Mouse (Mus musculus): ENCODE results near the gene Tbl1xr1. TPM values are rescaled to one million over a fixed set of nuclear protein-coding genes. Genes with fewer than 3 reads are reported as not detected.

Gene Tbl1xr1
- total and polyA plus RNA-seq, 2 experiments from 2014 or later, result 12.8 to 33.1 TPM

GRCm38 (mm10) chr3:22148306-22148932, 72.0 kb downstream of the Tbl1xr1 start:
- DNase-seq (ENCODE audit: low spot score), result no peak
- Histone ChIP-seq H3K9me3 (ENCODE audit: low read length) (no peaks in the 10 kb centered on the region), H3K4me3 (ENCODE audit: low read length) (no peak overlapping the region), H3K36me3 (ENCODE audit: insufficient read depth, low read length) (no peaks in the 10 kb centered on the region), H3K4me2 (ENCODE audit: low read depth, low read length) (no peak overlapping the region), H3K27ac (no peak overlapping the region), H3K4me1 (ENCODE audit: insufficient read depth, low read length) (no peaks in the 10 kb centered on the region), H3K27me3 (ENCODE audit: insufficient read depth, low read length) (no peaks in the 10 kb centered on the region), H3K9ac (replicated peaks; ENCODE audit: low read length) (no peak overlapping the region)
- no peak for ATAC-seq
- no peak for TF ChIP-seq CTCF (IDR thresholded peaks at IDR 0.05; ENCODE audit: low read depth)
- WGBS, result 83% methylated on average over 6 of the region's 6 CpGs

GRCm38 (mm10) chr3:22150872-22151530, 74.5 kb downstream of the Tbl1xr1 start:
- Histone ChIP-seq H3K27me3 (ENCODE audit: insufficient read depth, low read length) (no peaks in the 10 kb centered on the region), H3K9ac (replicated peaks; ENCODE audit: low read length) (no peak overlapping the region), H3K4me2 (ENCODE audit: low read depth, low read length) (no peak overlapping the region), H3K27ac (no peak overlapping the region), H3K4me1 (ENCODE audit: insufficient read depth, low read length) (no peaks in the 10 kb centered on the region), H3K9me3 (ENCODE audit: low read length) (no peaks in the 10 kb centered on the region), H3K36me3 (ENCODE audit: insufficient read depth, low read length) (no peaks in the 10 kb centered on the region), H3K4me3 (ENCODE audit: low read length) (no peak overlapping the region)
- DNase-seq (ENCODE audit: low spot score) (no peak), ATAC-seq (no peak)
- 94% methylated on average over 5 of the region's 5 CpGs for WGBS
- TF ChIP-seq CTCF (IDR thresholded peaks at IDR 0.05; ENCODE audit: low read depth), result no peak

- ATAC-seq, result no peak
- Histone ChIP-seq H3K9ac (replicated peaks; ENCODE audit: low read length) (no peak overlapping the region), H3K27me3 (ENCODE audit: insufficient read depth, low read length) (no peaks in the 10 kb centered on the region), H3K4me2 (ENCODE audit: low read depth, low read length) (no peak overlapping the region), H3K9me3 (ENCODE audit: low read length) (0 out of 2 replicates have a peak, but pooled peaks cover 2% of the 10 kb centered on the region), H3K4me1 (ENCODE audit: insufficient read depth, low read length) (no peaks in the 10 kb centered on the region), H3K4me3 (ENCODE audit: low read length) (no peak overlapping the region), H3K36me3 (ENCODE audit: insufficient read depth, low read length) (no peaks in the 10 kb centered on the region), H3K27ac (no peak overlapping the region)
- WGBS, result 98% methylated on average over 1 of the region's 1 CpGs
- no peak for DNase-seq (ENCODE audit: low spot score)
- no peak for TF ChIP-seq CTCF (IDR thresholded peaks at IDR 0.05; ENCODE audit: low read depth)
Measured at GRCm38 (mm10) chr3:22152773-22153172, 76.3 kb downstream of the Tbl1xr1 start.

GRCm38 (mm10) chr3:22154522-22154921, 78.1 kb downstream of the Tbl1xr1 start:
- no peaks in the 10 kb centered on the region for H3K36me3 ChIP-seq (ENCODE audit: insufficient read depth, low read length)

GRCm38 (mm10) chr3:22156397-22156796, 79.9 kb downstream of the Tbl1xr1 start:
- H3K9me3 ChIP-seq (ENCODE audit: low read length), result 0 out of 2 replicates have a peak, but pooled peaks cover 2% of the 10 kb centered on the region
- WGBS, result 73% methylated on average over 2 of the region's 2 CpGs
- H3K27ac ChIP-seq, result no peak overlapping the region
- no peak for TF ChIP-seq CTCF (IDR thresholded peaks at IDR 0.05; ENCODE audit: low read depth)
- no peaks in the 10 kb centered on the region for H3K36me3 ChIP-seq (ENCODE audit: insufficient read depth, low read length)
- DNase-seq (ENCODE audit: low spot score), result no peak
- H3K4me1 ChIP-seq (ENCODE audit: insufficient read depth, low read length), result no peaks in the 10 kb centered on the region
- no peak for ATAC-seq
- no peaks in the 10 kb centered on the region for H3K27me3 ChIP-seq (ENCODE audit: insufficient read depth, low read length)
- no peak overlapping the region for H3K4me2 ChIP-seq (ENCODE audit: low read depth, low read length)
- H3K4me3 ChIP-seq (ENCODE audit: low read length), result no peak overlapping the region
- H3K9ac ChIP-seq (replicated peaks; ENCODE audit: low read length), result no peak overlapping the region

More at GRCm38 (mm10) chr3:22154522-22154921, 78.1 kb downstream of the Tbl1xr1 start:
- H3K9ac ChIP-seq (replicated peaks; ENCODE audit: low read length), result no peak overlapping the region
- H3K27ac ChIP-seq, result no peak overlapping the region
- no peaks in the 10 kb centered on the region for H3K4me1 ChIP-seq (ENCODE audit: insufficient read depth, low read length)
- ATAC-seq (no peak), DNase-seq (ENCODE audit: low spot score) (no peak)
- H3K4me2 ChIP-seq (ENCODE audit: low read depth, low read length), result no peak overlapping the region
- WGBS, result 95% methylated on average over 3 of the region's 3 CpGs
- no peaks in the 10 kb centered on the region for H3K27me3 ChIP-seq (ENCODE audit: insufficient read depth, low read length)
- 0 out of 2 replicates have a peak, but pooled peaks cover 2% of the 10 kb centered on the region for H3K9me3 ChIP-seq (ENCODE audit: low read length)
- no peak for TF ChIP-seq CTCF (IDR thresholded peaks at IDR 0.05; ENCODE audit: low read depth)
- H3K4me3 ChIP-seq (ENCODE audit: low read length), result no peak overlapping the region

- DNase-seq (ENCODE audit: low spot score) (no peak), ATAC-seq (no peak)
- Histone ChIP-seq H3K9me3 (ENCODE audit: low read length) (no peaks in the 10 kb centered on the region), H3K27ac (no peak overlapping the region), H3K4me3 (ENCODE audit: low read length) (no peak overlapping the region), H3K9ac (replicated peaks; ENCODE audit: low read length) (no peak overlapping the region), H3K36me3 (ENCODE audit: insufficient read depth, low read length) (no peaks in the 10 kb centered on the region), H3K4me2 (ENCODE audit: low read depth, low read length) (no peak overlapping the region), H3K4me1 (ENCODE audit: insufficient read depth, low read length) (no peaks in the 10 kb centered on the region), H3K27me3 (ENCODE audit: insufficient read depth, low read length) (no peaks in the 10 kb centered on the region)
- TF ChIP-seq CTCF (IDR thresholded peaks at IDR 0.05; ENCODE audit: low read depth), result no peak
- 98% methylated on average over 3 of the region's 3 CpGs for WGBS
Measured at GRCm38 (mm10) chr3:22162948-22163347, 86.5 kb downstream of the Tbl1xr1 start.

- WGBS, result 95% methylated on average over 2 of the region's 2 CpGs
- no peaks in the 10 kb centered on the region for H3K27me3 ChIP-seq (ENCODE audit: insufficient read depth, low read length)
- TF ChIP-seq CTCF (IDR thresholded peaks at IDR 0.05; ENCODE audit: low read depth), result no peak
- H3K4me2 ChIP-seq (ENCODE audit: low read depth, low read length), result no peak overlapping the region
- H3K4me1 ChIP-seq (ENCODE audit: insufficient read depth, low read length), result no peaks in the 10 kb centered on the region
- ATAC-seq (no peak), DNase-seq (ENCODE audit: low spot score) (no peak)
- no peak overlapping the region for H3K9ac ChIP-seq (replicated peaks; ENCODE audit: low read length)
- no peaks in the 10 kb centered on the region for H3K9me3 ChIP-seq (ENCODE audit: low read length)
- H3K36me3 ChIP-seq (ENCODE audit: insufficient read depth, low read length), result no peaks in the 10 kb centered on the region
- H3K4me3 ChIP-seq (ENCODE audit: low read length), result no peak overlapping the region
- H3K27ac ChIP-seq, result no peak overlapping the region
Measured at GRCm38 (mm10) chr3:22167856-22168255, 91.4 kb downstream of the Tbl1xr1 start.

Measured in hindbrain, postnatal 0 days (tissue).